Mouse (Mus musculus): ENCODE data around the gene Ube2d2b.

DNA sequence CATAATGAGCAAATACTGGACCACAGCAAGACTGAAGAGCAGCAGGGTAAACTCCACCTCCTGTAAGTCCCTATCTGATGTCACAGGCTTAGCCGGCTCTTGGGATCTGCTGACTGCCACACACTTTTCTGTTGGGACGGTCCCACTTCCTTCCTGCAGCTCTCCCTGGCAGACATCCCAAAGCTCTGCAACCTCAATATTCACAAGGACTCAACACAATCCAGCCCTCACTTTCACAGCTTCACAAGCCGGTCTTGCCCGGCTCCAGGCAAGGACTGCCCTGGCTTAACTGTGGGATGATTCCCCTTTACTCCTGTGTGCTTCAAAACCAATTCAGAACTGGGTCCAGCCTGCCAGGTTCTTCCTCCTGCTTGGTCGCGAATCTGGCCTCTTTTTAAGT is 23.9 kb downstream of the Ube2d2b start:
- TF ChIP-seq POLR2A (IDR thresholded peaks at IDR 0.05; ENCODE audit: borderline replicate concordance, low read depth, low read length) (no peak), CTCF (IDR thresholded peaks at IDR 0.05; ENCODE audit: low read depth, low read length) (no peak)
